Mouse (Mus musculus) urinary bladder, adult 2 months (tissue): ENCODE measurements around the gene Ssh1. TPM values are rescaled to one million over a fixed set of nuclear protein-coding genes. Genes with fewer than 3 reads are reported as not detected.

ENCODE experiments used
- DNase-seq: peaks from one replicate; pipeline ENCODE4 v3.0.0; 2022; ENCODE audit warnings: low spot score
- polyA plus RNA-seq: library from polyadenylated mRNA; depleted of rRNA; stranded (reverse); fragments of >200 nt; gene quantifications from 2 replicates; pipeline ENCODE4 v1.2.3, GENCODE M21; 2012

Gene Ssh1
- polyA plus RNA-seq, 1 experiment: 9.3 TPM

DNA sequence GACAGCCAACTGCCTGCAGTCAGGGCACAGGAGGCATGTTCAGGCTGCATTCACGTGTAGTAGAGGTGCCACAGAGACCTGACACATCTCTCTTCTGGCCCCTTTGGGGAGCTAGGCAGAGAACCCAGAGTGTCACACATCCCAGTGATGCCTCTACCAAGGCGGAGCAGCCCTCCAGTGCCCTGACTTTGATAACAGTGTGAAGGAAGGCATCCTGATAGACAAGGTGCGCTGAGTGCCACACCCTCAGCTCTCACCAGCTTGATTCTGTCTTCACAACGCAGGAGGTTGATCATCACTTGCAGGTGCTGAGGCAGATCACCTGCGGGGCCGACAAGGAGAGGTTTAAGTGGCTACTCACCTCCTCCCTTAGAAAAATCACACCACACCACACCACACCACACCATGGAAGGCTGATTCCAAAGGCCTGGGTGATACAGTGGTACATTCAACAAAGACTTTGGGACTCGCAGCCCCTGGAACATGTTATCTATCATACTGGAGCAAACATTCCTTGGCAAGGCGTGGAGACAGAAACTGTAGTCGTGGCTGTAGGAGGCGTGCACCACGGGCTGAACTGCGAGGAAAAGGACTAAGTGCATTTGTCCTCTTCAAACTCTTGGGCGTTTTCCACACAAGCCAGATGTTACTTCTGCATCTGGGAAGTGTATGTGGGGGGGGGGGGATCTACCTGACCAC lies 27.1 kb downstream of the Ssh1 start:
- DNase-seq: no peak

- no peak for DNase-seq
These were observed 28.0 kb downstream of the Ssh1 start for GRCm38 (mm10) chr5:113965659-113966185.

GRCm38 (mm10) chr5:113964972-113965371 lies 28.7 kb downstream of the Ssh1 start:
- no peak for DNase-seq

DNA sequence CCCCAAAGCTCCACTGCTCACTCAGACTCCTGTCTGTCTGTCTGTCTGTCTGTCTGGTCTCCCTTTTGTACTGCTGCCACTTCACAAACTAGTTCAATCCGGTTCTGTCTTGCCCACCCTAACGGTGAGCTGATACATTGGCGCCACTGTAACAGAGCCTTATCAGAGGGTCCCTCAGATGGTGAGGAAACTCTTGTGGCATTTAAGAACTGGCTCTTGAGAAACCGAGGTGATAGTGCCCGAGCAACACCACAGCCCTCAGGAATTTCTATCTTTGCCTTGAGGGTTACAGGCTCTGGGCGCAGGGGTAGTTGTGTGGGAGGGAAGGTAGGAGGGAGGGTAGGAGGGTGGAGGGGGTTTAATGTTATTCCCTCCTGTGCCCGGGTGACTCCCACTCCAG lies 31.9 kb downstream of the Ssh1 start:
- DNase-seq: no peak

DNA sequence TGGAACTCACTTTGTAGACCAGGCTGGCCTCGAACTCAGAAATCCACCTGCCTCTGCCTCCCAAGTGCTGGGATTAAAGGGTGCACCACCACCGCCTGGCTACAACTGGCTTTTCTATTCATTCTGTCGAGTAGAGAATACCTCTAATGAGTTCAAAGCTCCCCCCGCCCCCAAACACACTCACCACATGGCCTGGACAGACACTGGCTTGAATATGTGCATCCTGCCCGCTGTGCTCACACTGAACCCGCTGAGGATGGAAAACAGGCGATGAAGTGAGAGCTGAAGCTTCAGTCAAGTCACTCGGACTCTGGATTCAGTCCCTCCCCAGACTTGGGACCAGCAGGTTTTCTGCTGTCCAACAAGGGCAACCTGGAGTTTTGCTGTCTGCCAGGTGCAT lies 33.3 kb downstream of the Ssh1 start:
- no peak for DNase-seq

- DNase-seq: no peak
These were observed 34.7 kb downstream of the Ssh1 start for GRCm38 (mm10) chr5:113959039-113959438.

DNA sequence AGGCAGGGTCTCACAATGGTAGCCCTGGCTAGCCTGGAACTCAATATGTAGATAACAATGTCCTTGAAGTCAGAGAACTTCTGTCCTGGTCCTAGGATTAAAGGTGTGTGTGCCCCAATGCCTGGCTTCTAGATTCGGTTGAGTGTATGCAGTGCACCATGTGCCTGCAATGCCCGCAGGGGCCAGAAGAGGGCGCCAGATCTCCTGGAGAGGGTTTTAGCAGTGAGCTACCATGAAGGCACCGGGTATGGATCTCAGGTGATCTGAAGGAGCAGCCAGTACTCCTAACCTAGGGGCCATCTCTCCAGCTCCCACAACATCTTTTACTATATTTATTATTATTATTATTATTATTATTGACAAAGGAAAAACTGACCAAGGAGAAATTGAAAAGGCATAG lies 37.2 kb downstream of the Ssh1 start:
- DNase-seq: peak; percentile 81

GRCm38 (mm10) chr5:113955691-113956090 lies 38.0 kb downstream of the Ssh1 start:
- no peak for DNase-seq

DNA sequence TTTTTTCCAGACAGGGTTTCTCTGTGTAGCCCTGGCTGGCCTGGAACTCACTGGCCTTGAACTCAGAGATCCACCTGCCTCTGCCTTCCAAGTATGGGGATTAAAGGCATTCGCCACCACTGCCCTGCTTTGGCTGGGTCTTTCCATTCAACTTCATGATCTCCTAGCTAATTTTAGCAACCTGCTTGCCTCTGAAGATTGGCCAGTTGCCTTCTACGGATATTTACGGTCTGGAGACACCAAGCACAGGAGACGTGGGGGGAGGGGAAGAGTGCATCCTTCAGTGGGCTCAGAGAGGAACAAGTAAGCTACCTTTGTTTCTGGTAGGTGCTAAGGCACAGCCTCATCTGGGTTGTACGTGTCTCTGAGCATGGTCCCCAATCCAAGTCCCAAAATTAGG lies 38.4 kb downstream of the Ssh1 start:
- DNase-seq: no peak

DNA sequence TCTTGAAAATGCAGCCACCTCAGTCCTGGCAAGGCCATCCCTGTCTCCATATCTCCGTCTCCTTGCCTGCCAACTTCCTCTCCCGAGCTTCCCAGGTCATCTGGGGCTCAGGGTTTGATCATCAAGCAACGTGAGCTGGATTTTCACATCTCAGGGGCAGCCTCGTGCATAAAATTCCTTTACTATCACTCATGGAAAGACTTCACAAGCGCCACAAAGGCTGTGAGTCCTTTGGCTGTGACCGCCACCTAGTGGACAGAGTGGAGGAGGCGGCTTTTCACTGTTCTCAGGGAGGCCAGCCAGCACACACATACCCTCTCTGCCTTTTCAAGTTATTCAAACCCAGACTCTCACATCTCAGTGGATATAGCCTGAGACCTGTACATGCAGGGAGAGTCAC lies 39.3 kb downstream of the Ssh1 start:
- peak; percentile 60 for DNase-seq

DNA sequence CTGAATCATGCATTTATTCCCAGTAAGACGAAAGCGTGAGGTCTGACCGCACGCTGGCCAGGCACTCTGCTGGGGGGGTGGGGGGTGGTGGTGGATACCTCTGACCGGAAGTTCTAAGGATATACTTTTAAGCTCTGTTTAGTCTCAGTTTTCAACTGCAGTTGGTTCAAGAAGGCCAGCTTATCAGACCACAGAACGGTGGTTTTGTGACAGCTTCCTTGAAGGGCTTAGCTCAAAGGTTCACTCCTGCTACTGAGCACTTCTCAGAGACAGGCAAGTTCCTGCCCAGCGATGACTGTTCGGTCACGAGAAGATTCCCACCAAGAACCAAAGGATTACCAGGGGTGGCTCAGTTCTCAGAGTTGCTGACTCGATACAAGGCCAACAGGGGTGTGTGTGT lies 41.2 kb downstream of the Ssh1 start:
- DNase-seq: no peak

DNA sequence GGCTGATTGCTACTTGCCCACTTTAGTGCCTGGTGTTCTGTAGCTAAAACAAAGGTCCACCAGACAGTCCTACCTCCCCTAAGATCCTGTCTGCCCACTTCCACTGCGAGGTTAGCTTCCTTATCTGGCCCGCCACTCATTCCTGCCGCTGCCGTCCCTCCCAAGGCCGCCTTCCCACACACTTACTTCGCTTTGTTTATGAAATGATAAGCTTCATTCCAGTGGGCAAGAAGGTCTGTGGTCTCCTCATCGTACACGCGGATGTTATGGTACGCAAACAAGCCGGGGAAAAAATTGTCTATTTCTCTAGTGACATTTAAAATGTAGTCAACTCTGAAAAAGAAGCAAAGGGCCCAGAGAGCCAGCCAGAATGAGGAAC lies 42.0 kb downstream of the Ssh1 start:
- DNase-seq: no peak

DNA sequence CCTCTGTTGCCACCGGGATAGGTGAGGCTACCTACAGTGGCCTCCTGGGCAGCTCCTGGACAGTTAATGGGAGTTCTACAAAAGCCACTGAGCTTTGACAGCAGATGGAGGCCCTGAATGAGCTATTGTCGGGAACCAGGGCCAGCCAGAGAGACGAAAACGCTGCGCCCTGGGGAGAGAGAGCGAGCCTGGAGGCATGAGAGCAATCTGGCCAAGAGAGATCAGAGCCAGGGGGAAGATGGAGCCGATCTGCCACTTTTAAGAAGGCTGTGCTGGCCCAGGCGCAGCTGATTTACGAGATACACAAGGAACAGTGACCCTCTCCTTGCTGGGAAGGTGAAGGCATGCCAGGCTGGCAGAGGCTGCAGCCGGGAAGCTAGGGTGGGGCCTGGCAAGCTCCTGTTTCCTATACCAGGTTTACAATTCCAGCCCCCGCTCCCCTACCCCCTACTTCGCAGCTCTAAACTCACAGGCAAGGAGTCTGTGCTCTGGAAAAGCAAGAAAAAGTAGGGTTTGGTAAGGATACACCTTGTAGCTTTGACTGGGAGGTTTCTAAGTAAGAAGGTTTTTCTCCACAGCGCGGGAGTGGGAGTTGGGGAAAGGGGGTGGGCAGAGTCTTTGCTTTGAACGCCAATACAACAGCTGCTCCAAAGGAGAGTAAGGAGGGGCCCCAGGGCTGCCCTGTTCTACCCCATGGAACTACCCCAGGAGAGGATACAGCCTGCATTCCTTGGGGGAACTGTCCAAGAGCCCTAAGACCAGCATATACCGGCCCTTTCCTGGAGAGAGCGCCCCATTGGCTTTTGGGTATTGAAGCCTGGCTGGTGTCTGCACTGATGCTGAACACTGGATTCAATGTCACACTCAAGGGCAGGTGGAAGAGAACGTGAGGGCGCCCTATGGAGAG lies 42.7 kb downstream of the Ssh1 start:
- no peak for DNase-seq

DNA sequence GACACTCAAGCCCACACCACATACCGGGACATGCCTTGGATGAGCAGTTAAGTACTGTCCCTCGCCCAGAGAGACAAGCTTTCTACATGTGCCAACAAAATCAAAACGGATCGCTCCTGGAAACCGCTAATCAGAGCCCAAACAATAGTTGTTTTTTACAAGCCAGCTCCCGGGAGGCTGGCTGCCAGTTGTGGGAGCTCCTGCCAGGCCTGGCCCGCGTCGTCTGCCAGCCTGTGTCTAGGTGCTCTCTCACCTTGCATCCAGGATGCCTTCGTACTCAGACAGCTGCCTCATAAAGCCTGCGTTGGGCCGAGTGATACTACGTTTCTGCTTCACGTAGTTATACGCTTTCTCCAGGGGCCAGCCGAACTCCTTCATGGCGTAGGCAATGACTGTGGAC lies 43.6 kb downstream of the Ssh1 start:
- DNase-seq: no peak

DNA sequence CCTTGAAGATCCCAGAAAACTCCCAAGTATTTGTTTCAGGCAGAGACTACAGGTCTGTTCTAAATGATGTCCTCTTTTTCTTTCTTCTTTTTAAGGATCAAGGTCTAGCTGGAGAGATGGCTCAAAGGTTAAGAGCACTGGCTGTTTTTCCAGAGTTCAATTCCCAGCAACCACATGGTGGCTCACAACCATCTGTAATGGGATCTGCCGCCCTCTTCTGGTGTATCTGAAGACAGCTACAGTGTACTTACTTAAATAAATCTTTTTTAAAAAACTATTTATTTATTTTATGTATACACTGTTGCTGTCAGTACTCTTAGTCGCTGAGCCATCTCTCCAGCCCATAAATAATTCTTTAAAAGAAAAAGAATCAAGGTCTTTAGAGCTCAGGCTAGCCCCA lies 46.4 kb downstream of the Ssh1 start:
- DNase-seq: no peak

DNA sequence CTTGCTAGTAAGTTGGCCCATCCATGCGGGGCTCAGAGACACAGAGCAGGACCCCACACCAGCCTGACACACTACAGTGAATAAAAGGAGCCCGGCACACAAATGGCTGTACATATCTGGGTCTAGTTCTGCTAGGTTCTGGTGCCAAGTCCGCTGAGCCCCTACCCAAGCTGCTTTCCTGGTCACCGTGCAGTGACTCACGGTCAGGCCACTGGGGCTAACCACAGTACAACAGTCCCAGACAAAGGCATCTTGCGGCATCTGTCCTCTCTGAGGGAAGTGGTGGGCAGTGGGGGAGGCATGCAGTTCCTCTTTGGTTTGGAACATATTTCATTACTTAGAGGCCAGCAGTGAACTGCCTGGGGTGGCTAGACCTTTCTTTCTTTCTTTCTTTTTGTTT lies 48.6 kb downstream of the Ssh1 start:
- DNase-seq: no peak

DNA sequence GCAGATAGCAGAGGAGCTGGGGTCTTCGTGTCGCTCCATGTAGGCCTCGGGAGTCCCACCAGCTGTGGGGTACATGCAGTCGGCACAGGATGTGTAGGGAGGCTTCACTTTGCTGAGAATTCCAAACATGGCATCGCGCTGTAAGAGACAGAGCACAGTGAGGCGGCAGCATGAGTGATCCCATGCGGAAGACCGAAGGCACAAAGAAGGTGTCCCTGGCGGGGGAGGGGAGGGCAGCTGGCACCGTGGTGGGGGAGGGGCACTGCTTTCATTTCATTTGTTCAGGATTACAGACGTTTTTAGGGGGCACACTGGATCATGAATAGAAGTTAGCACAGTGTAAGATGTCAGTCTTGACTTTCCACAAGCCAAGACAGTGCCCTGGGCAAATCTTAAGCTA lies 50.4 kb downstream of the Ssh1 start:
- DNase-seq: no peak

DNA sequence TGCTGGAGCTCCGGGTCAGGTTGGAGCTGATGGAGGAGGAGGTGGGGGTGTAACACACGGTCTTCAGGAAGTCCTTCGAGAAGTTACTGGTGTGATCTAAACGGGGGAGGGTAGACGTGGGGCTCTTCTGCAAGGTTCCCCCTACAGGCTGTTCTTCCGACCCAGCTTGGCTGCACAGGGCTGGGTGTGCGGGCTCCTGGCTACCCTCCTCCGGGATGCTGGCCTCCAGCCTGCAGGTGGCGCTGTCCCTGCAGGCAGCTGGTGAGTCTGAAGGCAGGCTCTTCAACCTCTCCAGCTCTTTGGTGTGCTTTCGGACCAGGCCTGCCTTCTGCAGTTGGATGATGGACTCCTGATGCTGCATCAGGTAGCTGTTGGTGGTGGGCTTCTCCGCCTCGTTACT lies 51.1 kb downstream of the Ssh1 start:
- DNase-seq: no peak

- DNase-seq: no peak
These were observed 54.3 kb downstream of the Ssh1 start for GRCm38 (mm10) chr5:113939263-113939900.

- no peak for DNase-seq
These were observed 56.0 kb downstream of the Ssh1 start for GRCm38 (mm10) chr5:113937650-113938049.

- no peak for DNase-seq
These were observed 59.8 kb downstream of the Ssh1 start for GRCm38 (mm10) chr5:113933889-113934288.

DNA sequence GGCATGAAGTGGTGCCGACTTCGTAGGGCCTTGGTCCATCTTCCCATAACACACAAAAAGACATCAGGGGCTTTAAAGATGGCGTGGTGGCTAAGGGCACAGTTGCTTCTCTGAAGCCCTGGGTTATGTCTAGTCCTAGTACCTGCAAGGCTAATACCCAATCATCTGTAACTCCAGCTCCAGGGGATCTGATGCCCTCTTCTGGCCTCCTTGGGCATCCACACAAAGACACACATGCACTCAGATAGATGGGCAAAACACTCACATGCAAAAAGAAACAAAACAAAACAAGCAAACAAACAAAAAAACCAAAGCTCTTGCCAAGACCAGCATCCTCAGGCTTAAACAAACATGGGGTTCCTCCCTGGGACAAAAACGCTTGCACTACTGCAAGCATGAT lies 60.2 kb downstream of the Ssh1 start:
- DNase-seq: no peak

GRCm38 (mm10) chr5:113932310-113932709 lies 61.4 kb downstream of the Ssh1 start:
- DNase-seq: no peak
